Mouse (Mus musculus): Measurements from ENCODE around the gene Rasal2. TPM values are rescaled to one million over a fixed set of nuclear protein-coding genes. Genes with fewer than 3 reads are reported as not detected.

Gene Rasal2
- total RNA-seq, 2 experiments from 2014 or later, result 81.5 to 81.6 TPM

DNA sequence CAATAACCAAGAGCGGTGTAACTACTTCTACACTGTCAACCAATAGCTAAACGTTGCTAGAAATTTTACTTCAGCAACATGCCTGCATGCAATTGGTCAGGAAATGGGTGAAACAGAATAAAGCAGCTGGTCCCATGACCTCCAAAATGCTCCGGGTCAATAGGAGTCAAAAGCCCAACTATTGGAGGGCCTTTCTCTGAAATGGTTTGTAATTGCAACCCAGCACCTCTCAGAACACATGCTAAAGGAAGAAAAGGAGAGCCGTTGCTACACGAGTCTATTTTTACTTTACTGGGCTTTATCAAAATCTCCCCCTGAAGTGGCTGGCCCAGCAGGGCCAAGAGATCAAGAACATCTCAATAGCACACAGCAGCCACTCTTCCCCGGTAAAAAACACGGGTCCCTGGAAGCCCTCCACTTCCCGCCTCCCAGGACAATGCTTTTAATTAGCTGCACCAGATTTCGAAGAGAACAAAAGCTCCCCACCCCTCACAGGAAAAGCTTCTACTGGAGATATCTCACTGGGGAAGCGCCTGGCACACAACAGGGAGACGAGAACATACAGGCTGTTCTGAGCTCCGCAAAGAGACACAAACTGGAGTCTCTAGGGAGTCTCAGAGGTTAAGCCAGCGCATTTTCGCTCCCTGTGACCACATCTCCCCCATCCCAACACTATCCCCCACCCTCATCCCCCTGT, 30.8 kb upstream of the Rasal2 start:
- DNase-seq (ENCODE audit: low spot score in 2 of 2), result peak; percentile 40 to 56

DNA sequence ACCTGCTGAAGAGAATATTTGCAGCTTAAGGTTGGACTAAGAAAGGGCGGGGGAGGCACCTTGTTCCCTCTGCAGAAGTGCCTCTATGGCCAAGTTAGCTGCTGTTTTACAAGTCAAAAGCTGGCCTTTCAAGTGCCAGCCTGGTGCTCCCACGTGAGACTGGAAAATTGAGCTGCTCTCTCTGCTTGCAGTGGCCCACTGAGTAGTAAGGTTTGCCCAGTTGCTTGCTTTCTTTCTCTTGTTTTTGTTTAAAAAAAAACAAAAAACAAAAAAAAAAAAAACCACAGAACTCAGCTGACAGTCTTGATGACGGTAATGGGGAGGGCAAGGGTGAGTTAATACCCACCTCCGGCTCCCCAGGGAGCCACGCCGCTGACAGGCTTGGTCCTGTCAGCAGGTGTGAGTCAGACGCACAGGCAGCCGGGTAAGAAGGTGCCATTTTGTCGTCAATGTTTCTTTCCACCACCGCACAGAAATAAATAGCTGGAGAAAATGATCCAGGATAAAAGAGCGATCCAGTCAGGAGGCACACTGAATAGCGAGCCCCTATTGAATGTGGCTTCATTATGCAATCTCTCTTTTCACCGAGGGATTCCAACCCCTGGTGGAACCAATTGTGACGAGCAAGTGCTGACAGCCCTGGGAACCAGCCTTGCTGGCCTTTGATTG, 27.7 kb upstream of the Rasal2 start:
- no peak for DNase-seq (ENCODE audit: low spot score in 2 of 2)

GRCm38 (mm10) chr1:157439101-157439500, 26.7 kb upstream of the Rasal2 start:
- no peak for DNase-seq (ENCODE audit: low spot score in 2 of 2)

- no peak for DNase-seq (ENCODE audit: low spot score in 2 of 2)
Measured at GRCm38 (mm10) chr1:157438290-157438689, 25.9 kb upstream of the Rasal2 start.

- DNase-seq (ENCODE audit: low spot score in 2 of 2), result no peak
Measured at GRCm38 (mm10) chr1:157435926-157436325, 23.5 kb upstream of the Rasal2 start.

DNA sequence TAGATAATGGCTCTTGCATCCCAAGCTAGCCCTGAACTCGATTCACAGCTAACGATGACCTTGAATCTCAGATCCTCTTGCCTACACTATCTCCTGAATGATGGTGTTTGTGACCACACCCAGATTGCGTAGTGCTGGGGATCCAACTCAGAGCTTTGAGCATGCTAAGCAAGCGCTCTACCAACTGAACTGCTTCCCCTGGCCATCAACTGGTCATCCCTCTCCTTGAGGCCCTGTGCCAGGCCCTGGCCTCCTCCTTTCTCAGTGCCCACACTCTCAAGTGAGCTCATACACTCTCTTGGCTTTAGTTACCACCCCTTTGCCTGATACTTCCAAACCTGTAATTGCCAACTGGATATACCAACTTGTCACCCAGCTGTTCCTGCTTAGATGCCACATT, 22.0 kb upstream of the Rasal2 start:
- DNase-seq (ENCODE audit: low spot score in 2 of 2), result no peak

GRCm38 (mm10) chr1:157433316-157433715, 20.9 kb upstream of the Rasal2 start:
- DNase-seq (ENCODE audit: low spot score in 2 of 2), result peak; percentile 44 to 50

- no peak for DNase-seq (ENCODE audit: low spot score in 2 of 2)
Measured at GRCm38 (mm10) chr1:157428366-157428765, 16.0 kb upstream of the Rasal2 start.

DNA sequence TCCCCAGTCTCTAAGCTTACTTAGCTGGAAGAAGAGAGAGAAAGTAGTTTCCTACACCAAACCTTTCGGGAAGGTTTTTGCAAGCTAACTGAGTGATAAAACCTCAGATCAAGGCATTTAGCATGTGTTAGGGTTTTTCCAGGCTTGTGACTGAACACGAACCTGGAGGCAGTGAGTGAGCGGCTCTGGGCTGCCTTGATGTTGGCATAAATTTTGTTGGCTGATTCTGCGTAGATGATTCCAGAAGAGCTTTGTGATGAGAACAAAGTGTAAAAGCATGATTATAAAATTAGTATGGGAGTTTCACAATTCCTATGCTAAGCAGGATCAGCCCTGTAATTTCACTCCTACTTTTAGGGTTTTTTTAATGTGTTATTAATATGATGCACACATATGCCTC, 15.2 kb upstream of the Rasal2 start:
- DNase-seq (ENCODE audit: low spot score in 2 of 2), result peak in 1 of 2 experiments; percentile 45

GRCm38 (mm10) chr1:157426933-157427332, 14.5 kb upstream of the Rasal2 start:
- DNase-seq (ENCODE audit: low spot score in 2 of 2), result no peak

DNA sequence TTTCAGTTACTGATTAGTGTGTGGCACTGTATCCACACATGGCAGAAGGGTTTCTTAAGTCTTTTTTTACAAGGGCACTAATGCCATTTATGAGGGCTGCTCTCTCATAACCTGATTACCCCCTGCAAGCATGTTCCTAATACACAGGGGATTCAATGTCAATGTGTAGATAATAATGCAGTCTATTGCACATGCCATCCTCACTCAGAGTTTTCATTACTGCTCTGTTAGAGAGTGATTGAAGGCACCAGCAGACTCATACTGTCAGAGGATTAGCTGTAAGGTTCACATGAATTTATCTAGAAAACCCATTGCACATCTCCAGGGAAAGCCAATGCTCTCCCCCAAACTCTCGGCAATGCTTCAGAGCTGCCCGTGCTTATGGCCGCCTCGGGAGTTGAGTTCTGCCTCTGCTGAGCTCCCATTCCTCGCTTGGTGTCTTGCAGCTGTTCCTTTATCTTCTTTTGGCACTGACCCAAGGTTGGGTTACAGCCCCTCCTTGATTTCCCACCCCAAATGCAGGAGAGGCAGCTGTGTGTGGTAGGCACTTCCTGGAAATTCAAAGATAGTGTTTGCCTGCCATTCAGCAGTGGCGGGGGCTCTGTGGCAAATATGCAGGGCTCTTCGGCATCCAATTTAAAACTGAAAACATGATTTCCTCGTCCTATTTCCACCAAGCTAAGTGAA, 13.5 kb upstream of the Rasal2 start:
- DNase-seq (ENCODE audit: low spot score in 2 of 2), result no peak

DNA sequence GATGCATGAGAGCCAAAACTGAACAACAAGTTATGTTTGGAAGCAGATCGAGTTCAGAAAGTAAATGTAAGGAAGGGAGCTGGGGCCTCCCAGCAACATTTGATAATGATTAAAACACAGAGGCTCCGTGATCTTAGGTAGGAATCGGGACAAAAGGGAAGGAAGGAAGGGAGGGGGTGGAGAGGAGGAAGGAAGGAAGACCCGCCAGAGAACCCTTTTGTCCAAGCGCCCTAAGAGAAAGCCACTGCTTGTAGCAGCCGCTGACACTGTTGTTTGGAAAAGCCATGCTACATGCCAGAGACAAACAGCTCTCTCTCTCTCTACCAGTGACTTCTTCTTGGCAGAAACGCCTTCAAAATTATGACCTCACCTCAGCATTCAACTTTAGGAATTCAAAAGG, 5.5 kb upstream of the Rasal2 start:
- DNase-seq (ENCODE audit: low spot score in 2 of 2), result no peak

- DNase-seq (ENCODE audit: low spot score in 2 of 2), result no peak
Measured at GRCm38 (mm10) chr1:157417414-157417813, 5.0 kb upstream of the Rasal2 start.

DNA sequence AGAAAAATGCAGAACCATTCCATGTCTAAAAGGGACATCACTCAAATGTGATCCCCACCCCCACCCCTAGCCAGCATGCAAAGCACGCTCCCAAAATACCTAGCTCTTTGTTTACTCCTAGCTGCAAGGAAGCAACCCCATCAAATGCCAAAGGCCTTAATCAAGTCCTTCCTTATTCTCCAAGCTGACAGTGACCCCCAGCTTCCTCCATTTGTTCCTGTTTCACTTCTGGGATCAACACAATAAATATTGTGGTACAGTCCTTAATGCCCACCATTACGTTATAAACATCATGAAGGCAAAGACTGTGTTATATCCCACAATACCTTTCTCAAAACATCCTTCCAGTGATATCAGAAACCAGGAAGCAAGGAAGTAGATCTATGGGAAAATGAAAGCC, 4.2 kb upstream of the Rasal2 start:
- no peak for DNase-seq (ENCODE audit: low spot score in 2 of 2)

DNA sequence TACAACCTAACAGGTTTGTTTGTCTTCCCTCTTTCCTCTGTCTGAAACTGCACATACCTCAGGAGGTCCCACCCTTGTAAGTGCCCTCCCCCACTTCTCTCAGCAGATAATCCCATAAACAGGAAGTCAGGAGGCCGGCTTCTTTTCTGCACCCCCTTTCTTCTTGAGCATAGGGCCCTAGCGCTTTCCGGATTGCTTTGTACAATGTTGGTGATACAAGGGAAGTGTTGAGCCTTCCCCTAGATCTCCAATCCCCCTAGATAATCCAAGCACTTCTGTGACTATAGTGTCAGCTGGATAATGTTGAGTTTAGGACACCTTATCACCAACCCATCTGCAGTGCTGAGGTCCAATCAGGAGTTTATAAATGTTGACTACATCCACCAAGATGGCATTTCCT, 3.4 kb upstream of the Rasal2 start:
- DNase-seq (ENCODE audit: low spot score in 2 of 2), result no peak

DNA sequence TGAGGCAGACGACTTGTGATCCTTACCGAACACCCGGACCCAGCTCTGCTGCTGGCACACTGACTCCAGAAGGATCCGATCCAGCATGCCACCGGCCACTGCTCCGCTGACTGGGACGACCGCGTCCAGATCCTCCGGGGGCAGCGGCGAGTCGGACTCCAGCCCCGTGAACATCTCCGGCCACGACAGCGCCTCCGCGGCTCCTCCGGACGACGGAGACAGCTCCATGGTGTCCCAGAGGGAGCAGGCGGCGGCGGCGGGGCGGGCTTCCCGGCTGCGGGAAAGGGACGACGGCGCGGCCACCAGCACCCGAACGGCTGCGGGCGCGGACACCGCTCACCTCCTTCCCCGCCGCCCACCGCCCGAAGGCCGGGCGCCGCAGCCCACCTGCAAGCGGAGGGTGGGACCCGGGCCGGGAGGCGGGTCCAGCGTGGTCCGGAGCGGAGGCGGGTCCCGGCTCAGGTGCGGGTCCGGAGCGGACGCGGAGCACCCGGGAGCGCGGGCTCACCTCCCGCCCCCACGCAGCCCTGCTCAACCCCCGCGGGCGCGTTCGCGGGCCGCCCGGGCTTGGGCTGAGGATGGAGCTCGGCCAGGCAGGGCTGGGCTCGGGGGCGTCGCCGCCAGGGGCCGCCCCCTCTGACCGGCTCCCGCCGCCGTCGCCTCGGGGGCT, 549 bp downstream of the Rasal2 start:
- peak; percentile 56 to 62 for DNase-seq (ENCODE audit: low spot score in 2 of 2)

DNA sequence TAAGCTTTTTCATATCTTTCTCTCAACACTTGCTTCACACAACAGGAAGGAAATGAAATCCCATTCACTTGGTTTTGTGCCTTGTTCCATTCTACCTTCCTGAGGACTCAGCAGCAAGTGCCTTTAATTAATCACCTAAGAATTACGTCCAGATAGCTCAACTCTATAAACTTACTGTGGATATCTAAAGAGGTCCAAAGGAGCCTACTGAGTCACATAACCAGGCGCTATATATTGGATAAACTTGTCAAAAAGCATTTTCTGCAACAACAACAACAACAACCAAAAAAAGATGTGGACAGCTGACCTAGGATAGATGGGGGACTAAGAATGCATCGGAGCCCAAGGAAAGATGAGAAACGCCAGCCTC, 1.1 kb downstream of the Rasal2 start:
- DNase-seq (ENCODE audit: low spot score in 2 of 2), result no peak

DNA sequence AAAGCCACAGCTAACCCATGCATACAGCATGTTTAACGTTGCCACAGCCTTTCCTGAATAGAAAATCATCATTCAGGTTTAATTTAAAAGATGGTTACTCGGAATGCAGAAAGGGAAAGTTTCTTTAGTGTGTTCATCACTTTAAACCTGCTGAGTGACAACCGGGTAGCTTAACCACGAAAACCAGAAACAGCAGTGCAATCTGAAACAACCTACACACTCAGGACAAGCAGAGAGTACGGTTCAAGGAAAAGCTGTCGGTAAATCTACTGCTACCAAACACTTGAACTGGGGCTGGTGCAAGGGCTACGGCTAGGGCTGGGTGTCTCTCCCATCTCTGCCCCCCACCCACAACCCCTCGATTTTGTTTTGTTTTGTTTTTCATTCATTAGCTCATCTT, 1.5 kb downstream of the Rasal2 start:
- no peak for DNase-seq (ENCODE audit: low spot score in 2 of 2)

- no peak for DNase-seq (ENCODE audit: low spot score in 2 of 2)
Measured at GRCm38 (mm10) chr1:157409648-157410047, 2.7 kb downstream of the Rasal2 start.

- no peak for DNase-seq (ENCODE audit: low spot score in 2 of 2)
Measured at GRCm38 (mm10) chr1:157388027-157388426, 24.4 kb downstream of the Rasal2 start.

DNA sequence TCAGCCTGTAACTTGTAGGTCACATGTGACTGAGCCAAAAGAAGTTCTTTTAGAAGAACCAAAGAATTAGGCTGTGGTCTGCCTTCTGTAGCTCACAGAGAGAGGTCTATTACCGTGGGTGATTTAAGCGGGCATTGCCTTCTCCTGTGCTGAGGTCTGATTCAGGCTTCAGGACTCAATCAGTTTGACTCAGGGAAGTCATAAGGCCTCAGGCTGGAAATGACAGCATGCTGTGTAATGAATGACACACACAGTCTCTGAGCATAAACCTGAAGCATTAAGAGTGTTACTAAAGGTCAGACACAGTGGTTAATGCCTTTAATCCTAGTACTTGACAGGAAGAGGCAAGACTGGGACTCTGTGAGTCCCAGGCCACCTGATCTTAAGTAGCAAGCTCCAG, 31.7 kb downstream of the Rasal2 start:
- DNase-seq (ENCODE audit: low spot score in 2 of 2), result no peak

GRCm38 (mm10) chr1:157370397-157370796, 42.0 kb downstream of the Rasal2 start:
- no peak for DNase-seq (ENCODE audit: low spot score in 2 of 2)
